Mouse (Mus musculus): Measurements from ENCODE around the gene Lrrc31.
A peak's percentile ranks its signal among the peaks of the same experiment; 100 is the strongest.

Lrrc31 gene

DNA sequence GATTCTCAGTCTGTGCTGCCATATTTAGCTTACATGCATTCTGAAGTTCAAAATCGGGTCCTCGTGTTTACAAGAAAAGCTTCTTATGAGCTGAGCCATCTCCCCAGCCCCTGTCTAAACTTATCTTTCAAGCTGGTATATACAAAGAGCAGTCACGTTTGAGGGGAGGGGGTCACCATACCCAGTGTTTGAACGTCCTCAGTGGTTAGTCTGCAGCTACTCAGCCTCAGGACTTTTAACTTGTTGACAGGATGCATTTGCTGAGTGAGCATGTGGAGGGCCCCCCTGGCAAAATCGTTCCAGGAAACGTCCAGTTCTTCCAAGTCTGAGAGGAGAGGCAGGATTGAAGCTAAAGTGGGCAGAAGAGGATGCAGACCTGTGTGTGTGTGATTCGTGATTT, 8.7 kb downstream of the Lrrc31 start:
- no peak for DNase-seq (ENCODE audit: low spot score in 2 of 2)

DNA sequence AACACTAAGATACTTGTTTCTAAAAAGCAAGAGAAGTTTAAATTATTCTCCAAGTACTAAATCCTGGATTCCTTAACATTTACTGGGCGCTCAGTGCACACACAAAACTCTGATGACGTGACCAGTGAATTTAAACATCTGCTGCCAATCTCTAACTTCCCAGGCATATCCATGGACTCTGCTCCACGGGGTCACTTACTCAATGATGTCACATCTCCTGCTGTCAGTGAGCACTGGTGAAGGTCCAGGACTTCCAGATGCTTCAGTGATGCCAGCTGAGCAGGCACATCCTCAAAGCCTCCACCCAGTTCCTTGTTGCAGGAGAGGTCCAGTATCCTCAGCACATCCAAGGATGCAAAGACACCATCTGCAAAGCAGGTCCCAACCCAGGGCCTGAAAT, 12.4 kb downstream of the Lrrc31 start:
- DNase-seq (ENCODE audit: low spot score in 2 of 2): no peak

DNA sequence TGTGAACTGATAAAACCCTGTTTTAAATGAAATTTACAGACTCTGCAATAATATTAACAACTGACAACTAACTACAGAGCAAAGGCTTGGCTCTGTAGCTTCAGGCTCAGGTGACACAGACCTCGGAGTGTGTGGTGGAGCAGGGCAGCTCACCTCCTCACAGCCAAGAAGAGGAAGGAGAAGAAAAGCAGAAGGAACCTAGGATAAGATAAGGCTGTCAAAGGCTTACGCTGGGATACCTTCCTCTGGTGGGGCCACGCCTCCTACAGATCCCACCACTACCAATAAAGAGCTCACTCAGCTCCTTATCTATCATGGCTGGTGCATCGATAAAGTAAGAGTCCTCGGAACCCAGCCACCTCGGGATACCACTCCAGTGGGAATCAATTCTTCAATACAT, 16.5 kb downstream of the Lrrc31 start:
- DNase-seq (ENCODE audit: low spot score in 2 of 2): no peak

DNA sequence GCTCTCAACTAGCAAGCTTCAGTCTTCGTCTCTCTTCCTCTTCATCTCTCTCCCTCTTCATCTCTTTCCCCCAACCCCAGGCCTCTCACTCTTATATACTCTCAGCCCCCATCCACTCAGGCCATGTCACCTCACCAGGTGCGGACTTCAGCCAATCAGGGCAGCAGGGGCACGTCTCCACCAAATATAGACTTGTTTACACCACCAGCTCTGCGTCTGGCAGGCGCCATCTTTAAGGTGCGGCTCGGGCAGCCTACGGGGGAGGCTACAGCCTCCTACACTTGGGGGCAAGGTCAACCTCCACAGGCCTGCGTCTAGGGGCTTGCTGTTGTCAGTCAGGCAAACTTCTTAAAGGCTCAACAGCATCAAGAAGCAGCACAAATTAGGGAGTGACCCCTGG, 41.2 kb downstream of the Lrrc31 start:
- DNase-seq (ENCODE audit: low spot score in 2 of 2): no peak

- DNase-seq (ENCODE audit: low spot score in 2 of 2): no peak
These were observed 43.7 kb downstream of the Lrrc31 start for GRCm38 (mm10) chr3:30655937-30656336.

GRCm38 (mm10) chr3:30650062-30650841, 49.4 kb downstream of the Lrrc31 start:
- DNase-seq (ENCODE audit: low spot score in 2 of 2): peak; percentile 5 to 10

DNA sequence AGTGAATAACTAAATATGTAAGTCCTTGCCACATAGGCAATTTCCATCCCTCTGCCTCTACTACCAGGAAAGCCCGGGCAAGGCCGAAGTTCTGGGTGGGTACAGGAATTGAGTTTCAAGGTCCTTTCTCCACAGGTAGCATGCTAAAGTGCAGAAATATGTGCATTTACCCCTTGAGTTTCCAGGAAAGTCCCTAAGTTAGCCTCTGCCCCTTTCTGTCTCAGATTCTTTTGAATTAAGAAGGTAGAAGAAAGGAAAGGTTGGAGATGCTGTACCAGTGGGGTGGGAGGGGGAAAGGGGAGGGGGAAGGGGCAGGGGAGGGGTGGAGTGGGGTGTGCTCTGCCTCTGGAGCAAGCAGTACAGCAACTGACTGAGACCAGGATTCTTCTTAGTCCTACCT, 51.2 kb downstream of the Lrrc31 start:
- no peak for DNase-seq (ENCODE audit: low spot score in 2 of 2)

DNA sequence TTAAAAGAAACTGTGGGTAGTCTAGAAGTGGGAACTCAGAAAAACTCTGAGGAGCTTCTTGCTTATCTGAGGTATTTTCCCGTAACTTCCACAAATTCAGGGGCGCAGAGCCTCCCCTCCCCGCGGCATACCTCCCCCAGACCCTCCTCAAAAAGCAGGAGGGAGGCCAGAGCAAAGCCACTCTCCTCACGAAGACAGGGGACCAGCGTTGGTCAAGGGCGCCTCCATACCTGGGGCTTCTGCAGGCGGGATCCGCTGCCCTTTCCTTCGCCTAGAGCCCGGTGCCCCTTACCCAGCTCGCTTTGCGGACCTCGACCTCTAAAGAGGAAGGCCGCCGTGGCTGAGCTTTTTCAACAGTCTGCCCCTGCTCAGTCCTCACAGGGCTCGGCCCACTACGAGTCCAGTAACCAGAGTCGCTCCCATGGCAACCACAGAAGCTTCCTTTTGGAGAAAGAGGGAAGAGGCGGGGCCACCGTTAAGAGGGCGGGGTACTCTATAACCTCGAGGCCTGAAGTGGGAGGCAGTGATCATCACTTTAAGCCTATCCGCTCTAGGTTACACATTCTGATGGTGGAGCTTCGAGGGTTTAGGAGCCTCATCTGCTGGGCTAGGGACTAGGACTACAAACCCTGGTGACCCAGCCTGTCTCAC, 52.1 kb downstream of the Lrrc31 start, which contains the start of gene Lrrc34:
TSS of gene Lrrc34 (minus strand) at position 430 of the 651 bp plus-strand sequence.
- DNase-seq (ENCODE audit: low spot score in 2 of 2): no peak

DNA sequence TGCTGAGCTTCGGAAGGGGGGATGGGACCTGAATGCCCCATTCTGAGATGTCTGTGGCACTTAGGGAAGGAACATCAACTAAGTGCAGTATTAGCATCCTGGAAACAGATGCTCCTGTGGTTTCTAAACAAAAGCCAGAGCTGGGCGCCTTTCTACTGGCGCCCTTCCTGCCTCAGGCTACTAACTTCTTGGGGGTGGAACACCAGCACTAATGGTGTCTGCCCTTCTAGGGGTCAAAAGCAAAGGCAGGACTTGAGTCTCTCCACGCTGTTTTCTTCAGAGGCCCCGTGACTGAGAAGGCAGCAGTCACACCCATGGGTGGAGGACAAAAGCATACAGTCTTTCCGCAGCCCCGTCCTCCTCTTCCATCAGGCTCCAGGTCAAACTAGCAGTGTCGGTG, 52.9 kb downstream of the Lrrc31 start:
- no peak for DNase-seq (ENCODE audit: low spot score in 2 of 2)

DNA sequence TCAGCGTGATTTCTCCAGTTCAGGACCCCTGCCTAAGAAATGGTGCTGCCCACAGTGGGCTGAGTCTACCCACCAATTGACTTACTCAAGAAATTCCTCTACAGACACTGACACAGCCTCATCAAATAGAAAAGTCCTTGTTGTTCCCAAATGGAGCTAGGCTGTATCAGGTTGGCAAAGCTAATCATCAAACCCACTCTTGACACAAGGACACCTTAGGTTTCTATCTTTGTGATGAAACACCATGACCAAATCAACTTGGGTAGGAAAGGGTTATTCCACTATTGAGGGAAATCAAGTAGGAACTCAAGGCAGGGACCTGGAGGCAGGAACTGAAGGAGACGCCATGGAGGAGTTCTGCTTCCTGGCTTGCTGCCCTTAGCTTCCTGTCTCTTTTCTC, 55.4 kb downstream of the Lrrc31 start, which contains the start of gene Lrriq4:
TSS of gene Lrriq4 (plus strand) at position 301 of the 400 bp plus-strand sequence.
- DNase-seq (ENCODE audit: low spot score in 2 of 2): no peak

DNA sequence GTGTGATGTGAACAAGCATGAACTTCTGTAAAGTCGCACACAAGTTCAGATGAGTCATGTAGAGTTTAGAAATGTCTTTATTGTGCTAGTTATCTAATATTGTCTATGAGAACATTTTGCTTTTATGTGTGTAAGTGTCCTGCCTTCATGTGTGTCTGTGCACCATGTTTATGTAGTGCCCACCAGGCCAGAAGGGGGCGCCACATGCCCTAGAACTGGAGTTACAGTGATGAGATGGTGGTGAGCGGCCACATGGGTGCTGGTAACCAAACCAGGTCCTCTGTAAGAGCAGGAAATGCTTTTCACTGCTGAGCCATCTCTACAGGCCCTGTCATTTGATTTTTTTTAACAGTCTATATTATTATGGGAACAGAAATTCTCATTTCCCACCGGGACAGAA, 64.0 kb downstream of the Lrrc31 start:
- no peak for DNase-seq (ENCODE audit: low spot score in 2 of 2)

GRCm38 (mm10) chr3:30633681-30634080, 66.0 kb downstream of the Lrrc31 start:
- DNase-seq (ENCODE audit: low spot score in 2 of 2): no peak
